Mouse (Mus musculus): ENCODE results near the gene Gm21732. TPM values are rescaled to one million over a fixed set of nuclear protein-coding genes. Genes with fewer than 3 reads are reported as not detected.
"Not testable (repeated sequence)": the region's sequence is repeated elsewhere in the genome, so short reads cannot be mapped to it uniquely, and the experiment has no call there.

Gm21732 gene
- not detected in 2 replicates for polyA plus RNA-seq (2014; fragmentation: Nextera tagmentation; extraction: Ambion mirVana)

- not testable (repeated sequence) for H3K9ac ChIP-seq (ENCODE audit: low read depth, low read length); ATAC-seq (replicated peaks; ENCODE audit: low FRiP score); H3K27me3 ChIP-seq (replicated peaks; ENCODE audit: control insufficient read depth, insufficient read depth, low read length); H3K4me3 ChIP-seq (ENCODE audit: low read depth, low read length); H3K9me3 ChIP-seq (ENCODE audit: control insufficient read depth, low read length); H3K27ac ChIP-seq (ENCODE audit: low read depth, low read length); H3K36me3 ChIP-seq (ENCODE audit: control insufficient read depth, insufficient read depth, low read length); H3K4me1 ChIP-seq (replicated peaks; ENCODE audit: control insufficient read depth, insufficient read depth, low read length); H3K4me2 ChIP-seq; DNase-seq (ENCODE audit: low spot score)
- no CpG with 5 or more reads among the region's 2 CpGs for WGBS
Measured at GRCm38 (mm10) chrY:38575591-38575990, at the start of gene Gm21732. Gene Gm21732, minus strand, starts transcription at chrY:38575691.

Other genes starting within 250 kb of the Gm21732 start
- gene Gm20897, start 73.5 kb downstream of the Gm21732 start, polyA plus RNA-seq (2014; fragmentation: Nextera tagmentation; extraction: Ambion mirVana) = not detected in 2 replicates